Mouse (Mus musculus) CH12.LX (cell line): ENCODE measurements around the gene Crabp1. TPM values are rescaled to one million over a fixed set of nuclear protein-coding genes. Genes with fewer than 3 reads are reported as not detected.
A peak's percentile ranks its signal among the peaks of the same experiment; 100 is the strongest.

Experiments used
- DNase-seq: peaks from one replicate; pipeline ENCODE4 v3.0.0-alpha.2; 2013; ENCODE audit errors: extremely low read depth
- H3K27ac ChIP-seq: 2 replicates; pipeline ENCODE4 v1.5.1; 2012; ENCODE audit warnings: low read depth, mild to moderate bottlenecking, control low read depth, moderate library complexity; ENCODE audit not compliant: insufficient read depth
- H3K27me3 ChIP-seq: replicated peaks from 2 replicates; pipeline ENCODE3; 2012; ENCODE audit warnings: inconsistent platforms
- H3K36me3 ChIP-seq, 2 experiments: replicated peaks in 1 of 2; 2 replicates each; pipeline versions ENCODE3 to v1.6.1; 2012; ENCODE audit warnings: inconsistent platforms in 1 of 2, low read length in 1 of 2, mild to moderate bottlenecking in 1 of 2, mixed read lengths in 1 of 2, moderate library complexity in 1 of 2; ENCODE audit not compliant: control insufficient read depth in 1 of 2, insufficient read depth in 1 of 2
- H3K4me1 ChIP-seq, 2 experiments: 2 replicates each; pipeline ENCODE4 v1.6.1; 2012; ENCODE audit warnings: inconsistent platforms in 1 of 2, moderate library complexity in 1 of 2; ENCODE audit not compliant: insufficient read depth in 2 of 2, control insufficient read depth in 1 of 2
- H3K4me2 ChIP-seq: 2 replicates; pipeline ENCODE4 v1.6.1; 2012; ENCODE audit warnings: low read depth, mild to moderate bottlenecking, control low read depth; ENCODE audit not compliant: poor library complexity, insufficient read depth, severe bottlenecking
- H3K4me3 ChIP-seq, 3 experiments: fragments of 150-350 bp in 1 of 3; sonication (generic) in 1 of 3; replicated peaks in 1 of 3; 2 replicates each; pipeline versions ENCODE3 to v1.5.1; 2011 to 2012; ENCODE audit warnings: low read depth in 2 of 3, low read length in 2 of 3, mild to moderate bottlenecking in 2 of 3, moderate library complexity in 2 of 3, control low read depth in 1 of 3, improper control_type of control experiment in 1 of 3, inconsistent platforms in 1 of 3, mixed read lengths in 1 of 3; ENCODE audit not compliant: poor library complexity in 1 of 3
- H3K79me2 ChIP-seq: replicated peaks from 2 replicates; pipeline ENCODE4 v1.6.1; 2012; ENCODE audit warnings: mild to moderate bottlenecking, moderate library complexity; ENCODE audit not compliant: control insufficient read depth, poor library complexity, insufficient read depth, severe bottlenecking; ENCODE audit errors: extremely low read depth
- H3K9ac ChIP-seq: 2 replicates; pipeline ENCODE4 v1.6.1; 2012; ENCODE audit warnings: low read depth, mild to moderate bottlenecking, control low read depth, moderate library complexity; ENCODE audit not compliant: insufficient read depth
- H3K9me3 ChIP-seq: replicated peaks from 2 replicates; pipeline ENCODE3; 2012; ENCODE audit warnings: low read length, inconsistent platforms, mixed read lengths
- BHLHE40 ChIP-seq: IDR thresholded peaks from 2 replicates; pipeline ENCODE4 v1.6.1; 2011; ENCODE audit warnings: mild to moderate bottlenecking, low read depth, low read length, improper control_type of control experiment
- CHD1 ChIP-seq: IDR thresholded peaks from 2 replicates; pipeline ENCODE4 v1.6.1; 2012; ENCODE audit warnings: low read depth, low read length, improper control_type of control experiment, inconsistent platforms
- CHD2 ChIP-seq: IDR thresholded peaks from 2 replicates; pipeline ENCODE4 v1.6.1; 2011; ENCODE audit warnings: low read length, improper control_type of control experiment
- CTCF ChIP-seq, 2 experiments: IDR thresholded peaks in 1 of 2; conservative IDR thresholded peaks in 1 of 2; 2 replicates each; pipeline ENCODE4 v1.5.1; 2011 to 2012; ENCODE audit warnings: low read depth in 2 of 2, low read length in 2 of 2, improper control_type of control experiment in 1 of 2, inconsistent platforms in 1 of 2, mild to moderate bottlenecking in 1 of 2, moderate library complexity in 1 of 2
- E2F4 ChIP-seq: IDR thresholded peaks from 2 replicates; pipeline ENCODE4 v1.6.1; 2011; ENCODE audit warnings: low read depth, low read length, improper control_type of control experiment; ENCODE audit not compliant: insufficient replicate concordance
- EP300 ChIP-seq: IDR thresholded peaks from 2 replicates; pipeline ENCODE4 v1.6.1; 2011; ENCODE audit warnings: low read length, improper control_type of control experiment
- ETS1 ChIP-seq: conservative IDR thresholded peaks from 2 replicates; pipeline ENCODE4 v1.6.1; 2012; ENCODE audit warnings: low read depth, mild to moderate bottlenecking, inconsistent platforms, low read length, improper control_type of control experiment, moderate library complexity
- GABPA ChIP-seq: IDR thresholded peaks from 2 replicates; pipeline ENCODE4 v1.6.1; 2012; ENCODE audit warnings: low read depth, low read length, improper control_type of control experiment, inconsistent platforms; ENCODE audit not compliant: insufficient replicate concordance
- HCFC1 ChIP-seq: IDR thresholded peaks from 2 replicates; pipeline ENCODE4 v1.6.1; 2012; ENCODE audit warnings: low read depth, mild to moderate bottlenecking, inconsistent platforms, low read length, improper control_type of control experiment
- IRF4 ChIP-seq: IDR thresholded peaks from 2 replicates; pipeline ENCODE4 v1.6.1; 2014; ENCODE audit warnings: low read depth, mild to moderate bottlenecking, inconsistent platforms, low read length, improper control_type of control experiment
- JUN ChIP-seq: IDR thresholded peaks from 2 replicates; pipeline ENCODE4 v1.6.1; 2011; ENCODE audit warnings: low read depth, mild to moderate bottlenecking, low read length, improper control_type of control experiment, moderate library complexity; ENCODE audit not compliant: insufficient read depth
- JUND ChIP-seq: conservative IDR thresholded peaks from 2 replicates; pipeline ENCODE4 v1.6.1; 2011; ENCODE audit warnings: low read depth, low read length, improper control_type of control experiment
- KAT2A ChIP-seq: IDR thresholded peaks from 2 replicates; pipeline ENCODE4 v1.6.1; 2012; ENCODE audit warnings: low read length, improper control_type of control experiment, inconsistent platforms; ENCODE audit not compliant: insufficient replicate concordance
- MAX ChIP-seq: IDR thresholded peaks from 2 replicates; pipeline ENCODE4 v1.6.1; 2011; ENCODE audit warnings: low read length, improper control_type of control experiment
- MAZ ChIP-seq: IDR thresholded peaks from 2 replicates; pipeline ENCODE4 v1.6.1; 2012; ENCODE audit warnings: low read depth, mild to moderate bottlenecking, inconsistent platforms, low read length, improper control_type of control experiment, moderate library complexity
- MEF2A ChIP-seq: IDR thresholded peaks from 2 replicates; pipeline ENCODE4 v1.6.1; 2014; ENCODE audit warnings: low read depth, mild to moderate bottlenecking, inconsistent platforms, low read length, improper control_type of control experiment, borderline replicate concordance
- MXI1 ChIP-seq: IDR thresholded peaks from 2 replicates; pipeline ENCODE4 v1.6.1; 2011; ENCODE audit warnings: mild to moderate bottlenecking, low read depth, low read length, improper control_type of control experiment
- MYC ChIP-seq: IDR thresholded peaks from 2 replicates; pipeline ENCODE4 v1.6.1; 2011; ENCODE audit warnings: low read depth, mild to moderate bottlenecking, improper control_type of control experiment, low read length
- NELFE ChIP-seq: IDR thresholded peaks from 2 replicates; pipeline ENCODE4 v1.6.1; 2011; ENCODE audit warnings: low read depth, low read length, improper control_type of control experiment
- PAX5 ChIP-seq: IDR thresholded peaks from 2 replicates; pipeline ENCODE4 v1.6.1; 2012; ENCODE audit warnings: low read length, inconsistent platforms, mixed read lengths
- POLR2A ChIP-seq: IDR thresholded peaks from 2 replicates; pipeline ENCODE4 v1.6.1; 2011; ENCODE audit warnings: low read depth, mild to moderate bottlenecking, improper control_type of control experiment, low read length
- POLR2AphosphoS2 ChIP-seq: IDR thresholded peaks from 2 replicates; pipeline ENCODE4 v1.6.1; 2011; ENCODE audit warnings: low read depth, low read length, improper control_type of control experiment
- RAD21 ChIP-seq: IDR thresholded peaks from 2 replicates; pipeline ENCODE4 v1.6.1; 2011; ENCODE audit warnings: low read depth, mild to moderate bottlenecking, low read length, improper control_type of control experiment, moderate library complexity
- RCOR1 ChIP-seq: conservative IDR thresholded peaks from 2 replicates; pipeline ENCODE4 v1.6.1; 2012; ENCODE audit warnings: low read depth, mild to moderate bottlenecking, inconsistent platforms, low read length, improper control_type of control experiment
- SMC3 ChIP-seq: IDR thresholded peaks from 2 replicates; pipeline ENCODE4 v1.6.1; 2011; ENCODE audit warnings: low read depth, low read length, improper control_type of control experiment
- TBP ChIP-seq: conservative IDR thresholded peaks from 2 replicates; pipeline ENCODE4 v1.6.1; 2011; ENCODE audit warnings: low read depth, low read length, improper control_type of control experiment
- TCF12 ChIP-seq: IDR thresholded peaks from 2 replicates; pipeline ENCODE4 v1.6.1; 2014; ENCODE audit warnings: low read depth, mild to moderate bottlenecking, inconsistent platforms, low read length, improper control_type of control experiment
- UBTF ChIP-seq: IDR thresholded peaks from 2 replicates; pipeline ENCODE4 v1.6.1; 2012; ENCODE audit warnings: low read depth, mild to moderate bottlenecking, inconsistent platforms, low read length, improper control_type of control experiment, moderate library complexity
- USF1 ChIP-seq: IDR thresholded peaks from 2 replicates; pipeline ENCODE4 v1.6.1; 2014; ENCODE audit warnings: low read depth, mild to moderate bottlenecking, inconsistent platforms, low read length, improper control_type of control experiment
- USF2 ChIP-seq: conservative IDR thresholded peaks from 2 replicates; pipeline ENCODE4 v1.6.1; 2011; ENCODE audit warnings: low read depth, low read length, improper control_type of control experiment
- ZC3H11A ChIP-seq: IDR thresholded peaks from 2 replicates; pipeline ENCODE4 v1.6.1; 2012; ENCODE audit warnings: low read depth, mild to moderate bottlenecking, inconsistent platforms, low read length, improper control_type of control experiment
- ZKSCAN1 ChIP-seq: IDR thresholded peaks from 2 replicates; pipeline ENCODE4 v1.6.1; 2012; ENCODE audit warnings: low read depth, inconsistent platforms, low read length, improper control_type of control experiment, borderline replicate concordance
- ZMIZ1 ChIP-seq: IDR thresholded peaks from 2 replicates; pipeline ENCODE4 v1.6.1; 2012; ENCODE audit warnings: low read depth, mild to moderate bottlenecking, inconsistent platforms, low read length, improper control_type of control experiment
- ZNF384 ChIP-seq: IDR thresholded peaks from 2 replicates; pipeline ENCODE4 v1.6.1; 2012; ENCODE audit warnings: low read depth, low read length, improper control_type of control experiment, inconsistent platforms
- dilution Hi-C: fragments of 300-500 bp; cut with MboI; formaldehyde crosslinking; loops from 2 replicates; pipeline ENCODE4 v1.14.3; 2020; ENCODE audit warnings: low sequenced_read_pairs; ENCODE audit not compliant: extremely low pct_unique_long_range_greater_than_20kb, extremely low pct_ligation_motif_present
- in situ Hi-C: fragments of 300-500 bp; cut with MboI; formaldehyde crosslinking; loops from 3 replicates; pipeline ENCODE4 v1.14.3; 2019; ENCODE audit warnings: low sequenced_read_pairs, low pct_ligation_motif_present, low pct_unique_long_range_greater_than_20kb, mixed read lengths
- polyA plus RNA-seq: library from polyadenylated mRNA; unstranded; fragments of >175 nt; gene quantifications from 2 replicates; pipeline ENCODE4 v1.2.1, GENCODE M21; 2012; ENCODE audit warnings: low read depth; ENCODE audit not compliant: insufficient read length
- total RNA-seq, 2 experiments: library from RNA; depleted of rRNA; stranded (reverse); fragments of 300-350 nt in 1 of 2; fragments of >200 nt in 1 of 2; gene quantifications; 2 replicates each; pipeline ENCODE4 v1.2.3; 2012 to 2014

Gene Crabp1
- total and polyA plus RNA-seq, 3 experiments, result not detected

DNA sequence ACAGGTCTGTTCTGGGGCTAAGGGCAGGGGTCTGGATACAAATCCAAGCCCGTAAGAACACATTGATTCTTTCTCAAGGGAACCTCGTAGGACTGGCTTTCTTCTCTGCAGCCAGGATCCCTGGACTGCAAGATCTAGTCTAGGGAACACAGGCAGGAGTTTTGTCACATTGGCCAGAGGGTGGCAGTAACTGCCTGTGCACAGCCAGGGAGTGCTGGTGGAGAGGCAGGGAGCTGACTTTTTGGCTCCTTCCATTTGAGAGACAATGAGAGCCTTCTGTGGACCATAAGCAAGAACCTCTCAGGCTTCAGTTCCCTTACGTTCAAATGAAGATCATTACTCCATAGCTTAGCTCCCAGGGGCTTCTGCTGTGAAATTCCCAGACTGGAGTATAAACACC, 26.2 kb upstream of the Crabp1 start:
- Histone ChIP-seq H3K27ac (no peak overlapping the region), H3K9me3 (no peaks in the 10 kb centered on the region), H3K9ac (no peak overlapping the region), H3K36me3 (no peaks in the 10 kb centered on the region), H3K79me2 (peaks cover 4% of the 10 kb centered on the region), H3K4me1 (peaks cover 4 to 15% of the 10 kb centered on the region in 2 experiments), H3K27me3 (peaks cover 2% of the 10 kb centered on the region), H3K4me3 (no peak overlapping the region), H3K4me2 (no peak overlapping the region)
- in situ Hi-C loops (loop anchor here (5.0 to 25.0 kb wide), 2 partner anchors 84 to 374 kb away; no protein-coding TSS in a partner anchor), dilution Hi-C loops (no loop called here)
- peak; percentile 40 for DNase-seq
- TF ChIP-seq POLR2A (no peak), SMC3 (peak; percentile 79), KAT2A (no peak), RAD21 (peak; percentile 80), BHLHE40 (no peak), POLR2AphosphoS2 (no peak), UBTF (no peak), MAZ (no peak), HCFC1 (no peak), MXI1 (no peak), CHD1 (no peak), PAX5 (no peak), IRF4 (no peak), E2F4 (no peak), TCF12 (no peak), JUN (no peak), GABPA (no peak), TBP (no peak), ETS1 (no peak), MYC (no peak), MEF2A (no peak), MAX (no peak), ZKSCAN1 (no peak), CTCF (conservative IDR thresholded peaks at IDR 0.05 in 1 of 2, IDR thresholded peaks at IDR 0.05 in 1 of 2; ENCODE audit: low read depth in 2 of 2, low read length in 2 of 2) (peak in 1 of 2 experiments; percentile 79; a peak in 2 of 4 replicates), NELFE (no peak), ZMIZ1 (no peak), ZNF384 (no peak), RCOR1 (no peak), ZC3H11A (peak; percentile 27; the same call in 1 of the 2 replicates), JUND (no peak), USF2 (no peak), CHD2 (no peak), USF1 (no peak), EP300 (no peak)
